Mouse (Mus musculus) lung, postnatal 4 days (tissue): ENCODE results near the gene Lars2.
"Not testable (repeated sequence)": the region's sequence is repeated elsewhere in the genome, so short reads cannot be mapped to it uniquely, and the experiment has no call there.

ENCODE experiments used
- DNase-seq, 2 experiments: peaks; one replicate each; pipeline ENCODE4 v3.0.0; 2021

The Lars2 gene

DNA sequence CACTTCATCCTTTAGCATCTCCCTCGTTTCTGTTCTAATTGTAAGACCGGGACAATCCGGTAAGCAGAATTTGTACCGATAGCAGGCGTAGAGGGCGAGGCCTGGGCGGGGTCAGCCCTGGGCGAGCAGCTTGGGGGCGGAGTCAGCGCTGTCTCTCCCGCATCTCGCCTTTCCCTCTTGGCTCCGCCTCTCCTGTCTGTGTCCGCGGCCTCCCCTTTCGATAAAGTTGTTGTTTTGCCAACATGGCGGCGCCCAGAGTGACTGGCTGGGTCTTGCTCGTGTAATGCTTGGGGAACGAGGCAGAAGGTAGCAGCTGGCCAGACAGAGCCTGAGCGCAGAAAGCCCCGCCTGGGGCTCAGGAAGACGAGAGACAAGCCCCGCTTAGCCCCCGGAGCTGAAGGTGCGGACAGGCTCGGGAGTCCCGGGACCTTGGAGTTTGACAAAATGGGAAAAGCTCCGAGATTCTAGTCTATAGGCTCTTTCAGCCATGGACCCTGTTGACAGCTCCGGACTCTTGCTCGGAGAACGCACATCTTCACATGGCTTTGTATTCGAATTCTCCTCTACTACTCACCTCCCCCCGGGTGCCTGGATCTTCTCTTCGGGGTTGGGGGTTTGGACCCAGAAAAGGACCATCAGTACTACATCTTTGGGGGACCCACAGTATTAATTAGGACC is at the start of gene Lars2:
Gene Lars2 (plus strand): TSS at position 220 of the 678 bp plus-strand sequence.
- DNase-seq = peak; percentile 95

- no peak for DNase-seq
Observed at GRCm38 (mm10) chr9:123326106-123326505, 40.6 kb upstream of the Lars2 start.

DNA sequence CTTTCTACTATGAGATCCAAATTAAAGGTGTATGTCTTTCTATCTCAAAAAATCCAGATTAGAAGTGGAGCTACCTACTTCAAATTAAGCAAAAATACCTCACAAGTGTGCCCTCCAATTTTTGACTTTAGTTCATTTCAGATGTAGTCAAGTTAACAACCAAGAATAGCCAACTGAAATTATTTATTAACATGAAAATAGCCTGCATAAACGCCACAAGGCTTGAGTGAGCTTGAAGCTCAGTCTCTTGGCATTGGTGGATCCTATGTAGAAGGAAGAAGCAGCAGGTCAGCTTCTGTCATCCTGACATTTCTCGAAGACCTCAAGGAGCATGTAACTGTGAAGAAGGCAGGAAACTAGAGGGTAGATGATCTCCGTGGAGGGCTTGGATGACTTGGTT is 38.4 kb upstream of the Lars2 start:
- DNase-seq = no peak

DNA sequence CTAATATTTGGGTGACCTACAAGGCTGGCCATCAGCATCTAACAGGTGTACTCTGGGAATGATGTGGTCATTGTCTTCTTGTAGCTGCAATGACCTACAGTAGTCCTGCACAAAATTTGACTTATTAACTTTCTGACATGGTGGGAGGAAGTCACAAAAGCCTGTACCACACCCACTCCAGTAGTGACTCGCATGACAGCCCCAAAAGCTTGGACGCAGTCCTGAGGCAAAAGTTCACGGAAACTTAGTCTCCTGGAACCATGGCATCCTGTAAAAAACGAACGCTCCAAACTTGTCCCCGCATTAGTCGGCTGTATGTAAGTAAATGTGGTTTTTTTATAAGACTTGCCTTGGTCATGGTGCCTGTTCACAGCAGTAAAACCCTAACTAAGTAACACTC is 36.9 kb upstream of the Lars2 start:
- no peak for DNase-seq

- DNase-seq = not testable (repeated sequence)
Observed at GRCm38 (mm10) chr9:123330271-123330670, 36.5 kb upstream of the Lars2 start.

GRCm38 (mm10) chr9:123333479-123333878 is 33.2 kb upstream of the Lars2 start:
- no peak for DNase-seq

GRCm38 (mm10) chr9:123335044-123335670 is 31.6 kb upstream of the Lars2 start:
- no peak for DNase-seq

DNA sequence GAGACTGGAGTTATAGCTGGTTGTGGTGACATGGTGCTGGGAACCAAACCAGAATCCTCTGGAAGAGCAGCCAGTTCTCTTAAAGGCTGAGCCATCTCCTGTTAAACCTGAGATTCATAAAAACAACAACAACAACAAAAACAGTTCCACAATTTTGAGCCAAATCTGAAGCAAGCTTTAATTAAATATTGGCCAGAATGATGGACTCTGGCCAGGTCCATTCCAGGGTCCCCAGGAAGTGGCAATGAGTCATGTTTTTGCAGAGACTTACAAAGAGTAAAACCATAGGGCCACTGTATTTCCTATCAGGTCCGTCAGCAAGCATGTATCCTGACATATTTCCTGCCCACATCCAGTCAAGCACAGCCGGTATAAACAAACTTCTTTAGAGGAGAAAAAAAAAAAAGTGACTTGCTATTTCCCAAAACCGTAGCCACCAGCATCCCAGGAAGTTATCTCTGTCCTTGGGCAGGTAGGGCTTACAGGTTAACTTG is 27.0 kb upstream of the Lars2 start:
- DNase-seq = no peak

DNA sequence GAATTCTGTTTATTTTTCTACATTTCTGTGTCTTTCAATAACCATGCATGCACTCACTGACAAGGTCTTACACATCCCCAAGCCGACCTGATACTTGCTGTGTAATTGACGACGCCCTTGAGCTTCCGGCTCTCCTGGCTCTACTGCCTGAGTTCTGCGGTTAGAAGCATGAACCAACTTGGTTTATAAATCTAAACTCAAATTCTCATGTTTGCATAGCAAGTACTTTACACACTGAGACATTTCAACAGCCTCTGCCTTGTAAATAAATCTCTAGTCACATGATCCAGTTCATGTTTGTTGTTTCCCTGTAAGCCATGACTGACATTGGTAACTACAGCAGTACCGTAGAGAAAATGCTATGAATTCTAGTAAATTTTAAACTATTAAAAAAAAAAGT is 25.5 kb upstream of the Lars2 start:
- DNase-seq = peak in 1 of 2 experiments; percentile 28

DNA sequence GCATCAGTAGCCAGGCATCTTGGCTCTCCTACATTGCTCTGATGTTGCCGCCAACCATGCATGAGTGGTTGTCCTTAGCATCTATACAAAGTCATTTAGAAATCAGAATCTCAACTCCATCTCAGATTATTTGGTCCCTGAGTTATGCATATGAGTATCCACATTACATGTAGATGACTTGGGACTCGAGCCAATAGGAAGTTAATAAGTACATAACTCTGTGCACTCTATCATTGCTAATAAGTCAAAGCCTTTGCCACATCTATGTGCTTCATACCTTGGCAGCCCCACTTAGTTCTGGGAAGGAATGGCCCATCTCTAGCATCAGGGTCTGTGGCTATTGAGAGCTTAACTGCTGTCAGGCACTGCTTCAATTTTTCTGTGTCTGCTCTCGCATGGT is 23.7 kb upstream of the Lars2 start:
- no peak for DNase-seq

GRCm38 (mm10) chr9:123349286-123349685 is 17.4 kb upstream of the Lars2 start:
- not testable (repeated sequence) for DNase-seq

GRCm38 (mm10) chr9:123359981-123360380 is 6.7 kb upstream of the Lars2 start:
- DNase-seq = no peak

DNA sequence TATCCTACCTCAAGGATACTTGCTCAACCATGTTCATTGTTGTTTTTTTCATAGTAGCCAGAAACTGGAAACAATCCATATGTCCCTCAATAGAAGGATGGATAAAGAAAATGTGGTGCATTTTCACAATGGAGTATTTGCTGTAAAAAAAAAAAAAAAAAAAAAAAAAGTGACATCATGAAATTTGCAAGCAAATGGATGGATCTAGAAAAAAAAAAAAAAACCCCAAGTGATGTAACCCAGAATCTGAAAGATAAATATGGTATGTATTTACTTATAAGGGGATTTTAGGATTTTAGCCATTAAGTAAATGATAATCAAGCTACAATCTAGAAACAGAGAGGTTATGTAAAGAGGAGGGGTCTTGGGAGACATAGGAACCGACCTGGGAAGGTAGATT is 1.4 kb upstream of the Lars2 start:
- DNase-seq = no peak

DNA sequence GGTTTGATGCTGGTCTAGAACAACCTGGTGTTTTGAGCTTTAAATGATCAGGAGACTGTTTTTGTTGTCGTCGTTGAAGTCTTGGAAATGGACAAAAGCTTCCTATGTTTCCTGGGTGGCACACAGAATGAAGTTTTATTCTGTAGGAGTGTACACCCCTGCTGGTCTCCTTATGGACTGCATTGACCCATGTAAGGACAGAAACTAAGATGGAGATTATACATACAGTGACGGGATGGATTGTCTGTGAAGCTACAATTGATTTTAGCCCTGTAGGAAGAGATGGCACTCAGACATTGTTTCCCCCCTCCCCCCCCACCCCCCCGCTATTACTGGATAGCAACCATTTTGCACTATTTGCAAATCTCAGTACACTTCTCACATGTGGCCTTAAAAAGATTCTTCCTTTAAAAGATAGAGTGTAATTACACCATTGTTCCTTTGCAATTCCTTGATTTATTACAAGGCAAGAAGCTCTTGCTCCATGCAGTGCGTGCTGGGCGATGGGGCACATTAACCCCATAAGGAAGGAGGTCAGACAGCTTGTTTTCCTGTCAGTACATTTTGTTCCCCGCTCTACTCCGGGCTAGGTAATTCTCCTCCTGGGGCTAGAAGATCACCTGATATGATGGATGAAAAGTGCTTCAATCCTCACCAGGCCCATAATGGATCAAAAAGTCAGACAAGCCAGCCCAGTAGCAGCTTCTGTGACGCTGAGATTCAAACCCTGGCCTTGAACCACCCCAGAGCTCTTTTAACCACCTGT is 602 bp upstream of the Lars2 start:
- DNase-seq = no peak

DNA sequence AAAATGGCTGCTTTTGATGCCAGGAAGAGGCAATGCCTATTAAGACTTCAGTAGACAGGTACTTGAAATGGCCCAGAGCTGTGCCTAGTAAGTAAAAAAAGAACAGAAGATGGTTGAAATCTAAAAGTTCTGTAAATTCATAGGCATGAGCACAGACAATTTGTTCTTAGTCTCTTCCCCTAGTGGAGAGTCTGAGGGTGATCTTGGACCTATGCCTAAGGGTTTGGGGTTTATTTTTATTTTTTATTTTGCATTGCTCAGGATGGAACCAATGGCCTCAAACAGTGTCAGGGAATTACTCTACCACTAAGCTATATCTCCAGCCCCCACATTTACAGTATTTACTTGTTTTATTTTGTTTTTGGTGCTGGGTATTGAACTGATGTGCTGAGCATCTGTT is 909 bp downstream of the Lars2 start:
- no peak for DNase-seq

DNA sequence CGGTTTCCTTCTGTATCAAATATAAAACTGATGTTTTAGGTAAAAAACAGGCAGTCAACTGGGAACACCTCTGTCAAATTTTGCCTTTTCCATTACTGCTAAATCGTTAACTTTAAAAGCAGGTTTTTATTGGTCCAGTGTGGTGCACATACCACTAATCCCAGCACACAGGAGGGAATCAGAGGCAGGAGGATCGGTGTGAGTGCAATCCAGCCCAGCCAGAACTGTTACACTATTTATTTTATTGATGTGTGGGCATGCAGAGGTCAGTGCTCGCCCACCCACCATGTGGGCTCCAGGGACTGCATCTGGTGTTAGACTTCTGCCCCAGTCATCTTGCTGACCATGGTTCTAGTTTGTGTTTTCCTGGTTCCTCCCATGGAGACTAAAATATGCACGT is 15.7 kb downstream of the Lars2 start:
- no peak for DNase-seq

DNA sequence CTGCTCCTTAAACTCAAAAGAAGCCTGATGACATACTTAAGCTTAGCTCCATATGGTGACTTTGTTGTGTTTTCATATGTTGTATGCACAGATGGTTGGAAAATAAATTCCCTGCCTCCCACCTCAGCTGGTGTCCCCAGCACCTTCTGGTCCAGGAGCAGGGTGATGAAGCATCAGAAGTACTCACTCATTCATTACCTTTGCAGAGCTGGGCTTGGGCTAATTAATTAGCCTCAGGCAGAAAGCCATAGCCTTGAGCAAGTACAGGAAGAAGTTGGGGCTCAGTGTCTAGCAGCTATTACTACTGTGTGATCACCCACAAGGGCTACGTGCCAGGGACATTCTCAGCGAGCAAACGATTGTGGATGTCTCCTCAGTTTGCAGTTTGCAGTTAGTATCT is 18.0 kb downstream of the Lars2 start:
- no peak for DNase-seq

GRCm38 (mm10) chr9:123385352-123386198 is 18.8 kb downstream of the Lars2 start:
- no peak for DNase-seq

DNA sequence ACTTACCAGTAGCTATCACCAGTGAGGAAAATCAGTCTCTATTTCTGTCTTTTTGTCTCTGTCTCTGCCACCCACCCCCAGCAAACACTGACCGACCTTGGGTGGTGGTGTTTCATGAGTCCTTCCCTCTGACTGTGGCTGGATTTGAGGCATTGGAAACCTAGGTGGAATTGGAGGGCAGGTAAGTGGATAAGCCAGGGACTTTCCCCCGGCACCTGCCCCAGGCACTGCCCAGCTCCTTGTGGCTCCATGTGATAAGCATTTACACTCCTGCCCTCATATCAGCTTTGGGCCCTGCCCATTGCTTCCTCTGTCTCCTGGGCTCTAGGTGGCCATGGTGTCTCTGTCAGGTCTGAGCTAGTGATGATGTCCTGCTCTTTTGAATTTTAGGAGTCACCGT is 19.6 kb downstream of the Lars2 start:
- DNase-seq = no peak

DNA sequence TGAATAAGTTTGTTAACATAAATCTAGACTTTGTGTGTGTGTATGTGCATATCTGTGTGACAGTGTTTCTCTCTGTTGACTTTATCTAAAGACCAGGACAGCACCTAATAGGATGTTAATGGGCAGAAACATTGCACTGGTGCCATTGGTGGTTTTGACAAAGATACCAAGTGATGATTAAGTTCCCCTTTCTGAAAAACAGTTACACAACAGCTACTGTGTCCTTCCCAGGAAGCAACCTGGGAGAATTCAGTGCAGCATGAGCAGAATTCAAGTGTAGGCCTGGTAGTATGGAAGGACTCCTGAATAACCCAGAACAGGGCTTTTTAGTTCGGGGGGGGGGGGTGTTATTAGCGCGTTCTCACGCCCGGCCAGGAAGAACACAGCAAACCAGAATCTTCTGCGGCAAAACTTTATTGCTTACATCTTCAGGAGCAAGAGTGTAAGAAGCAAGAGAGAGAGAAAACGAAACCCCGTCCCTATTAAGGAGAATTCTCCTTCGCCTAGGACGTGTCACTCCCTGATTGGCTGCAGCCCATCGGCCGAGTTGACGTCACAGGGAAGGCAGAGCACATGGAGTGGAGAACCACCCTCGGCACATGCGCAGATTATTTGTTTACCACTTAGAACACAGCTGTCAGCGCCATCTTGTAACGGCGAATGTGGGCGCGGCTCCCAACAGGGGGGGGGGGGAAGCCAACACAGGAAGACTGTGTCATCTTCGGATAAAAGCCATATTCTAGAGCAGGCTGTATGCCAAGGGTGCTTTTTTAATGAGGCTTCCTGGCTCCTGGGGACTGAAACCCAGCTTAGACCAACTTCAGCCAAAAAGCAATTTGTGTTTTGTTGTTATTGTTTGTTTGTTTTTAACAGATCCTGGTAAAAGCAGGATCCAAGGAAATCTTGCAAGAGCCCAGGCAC is 21.6 kb downstream of the Lars2 start:
- DNase-seq = not testable (repeated sequence)

- DNase-seq = no peak
Observed at GRCm38 (mm10) chr9:123391140-123391849, 24.6 kb downstream of the Lars2 start.
